Mouse (Mus musculus): ENCODE results near the gene Nr2f2.

Gene Nr2f2

DNA sequence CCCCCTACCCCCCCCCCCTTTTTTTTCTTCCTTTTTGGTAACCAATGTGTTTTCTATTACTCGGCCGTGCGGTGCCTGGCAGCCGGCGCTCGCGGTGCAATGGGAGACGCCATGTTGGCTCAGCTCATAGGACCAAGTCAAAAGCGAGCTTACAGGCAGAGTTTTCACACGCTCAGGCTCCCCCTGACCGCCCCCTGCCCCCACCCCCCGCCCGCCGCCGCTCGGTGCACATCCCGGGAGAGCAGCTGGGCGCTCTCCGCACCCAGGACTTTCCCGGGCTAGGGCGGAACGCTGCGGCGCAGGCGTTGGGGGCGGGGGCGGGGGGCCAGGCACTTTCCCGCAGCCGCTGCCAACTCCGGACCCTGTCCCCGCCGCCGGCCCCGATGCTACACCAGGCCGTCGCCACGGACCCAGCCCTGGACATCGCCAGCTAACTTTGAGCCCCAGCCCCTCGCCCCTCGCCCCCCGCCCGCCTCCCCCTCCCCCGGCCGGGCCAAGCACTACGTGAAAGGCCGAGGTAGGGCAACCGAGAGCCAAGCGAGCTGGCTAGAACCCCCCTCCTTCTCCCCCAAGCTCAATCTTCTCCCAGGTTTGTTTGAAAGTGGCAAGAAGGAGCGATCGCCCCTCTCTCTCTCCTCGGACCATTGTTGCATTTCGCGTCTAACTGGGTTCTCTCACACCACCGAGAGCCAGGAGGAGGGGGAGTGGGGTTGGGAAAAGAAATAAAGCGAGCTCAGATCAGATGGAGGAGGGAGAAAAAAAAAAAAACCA lies 15.6 kb downstream of the Nr2f2 start:
- DNase-seq (ENCODE audit: low read depth, low spot score) = no peak

DNA sequence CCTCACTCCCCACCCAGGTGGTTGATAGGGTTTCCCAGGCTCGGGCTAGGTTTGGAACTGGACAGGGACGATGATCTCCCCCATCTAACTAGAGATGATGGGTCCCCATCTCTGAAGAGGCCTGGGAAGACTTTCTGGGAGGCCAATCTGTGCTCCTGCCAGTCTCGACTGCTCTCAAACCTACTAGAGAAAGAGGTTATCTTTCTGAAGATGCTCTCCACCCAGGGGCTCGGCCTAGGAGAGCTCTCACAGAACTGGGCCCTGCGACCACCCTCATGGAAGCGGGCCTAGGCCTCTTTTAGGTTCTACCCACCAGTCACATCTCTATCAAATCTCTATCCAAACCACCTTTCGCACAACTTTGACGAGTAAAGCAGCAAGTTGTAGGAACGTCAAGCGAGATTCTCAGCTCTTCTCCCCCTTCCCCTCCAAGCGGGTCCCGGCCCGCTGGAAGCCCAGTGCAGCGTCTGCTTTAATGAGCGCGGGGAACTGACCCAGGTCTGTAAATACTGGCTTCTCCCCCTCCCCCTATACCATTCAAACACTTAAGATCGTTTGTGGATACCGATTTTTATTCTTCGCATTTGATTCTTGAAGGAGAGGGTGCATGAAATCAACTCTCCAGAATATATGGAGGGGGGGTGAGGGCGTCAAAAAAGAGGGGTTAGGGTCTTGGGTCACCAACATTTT lies 16.4 kb downstream of the Nr2f2 start:
- DNase-seq (ENCODE audit: low read depth, low spot score) = no peak

DNA sequence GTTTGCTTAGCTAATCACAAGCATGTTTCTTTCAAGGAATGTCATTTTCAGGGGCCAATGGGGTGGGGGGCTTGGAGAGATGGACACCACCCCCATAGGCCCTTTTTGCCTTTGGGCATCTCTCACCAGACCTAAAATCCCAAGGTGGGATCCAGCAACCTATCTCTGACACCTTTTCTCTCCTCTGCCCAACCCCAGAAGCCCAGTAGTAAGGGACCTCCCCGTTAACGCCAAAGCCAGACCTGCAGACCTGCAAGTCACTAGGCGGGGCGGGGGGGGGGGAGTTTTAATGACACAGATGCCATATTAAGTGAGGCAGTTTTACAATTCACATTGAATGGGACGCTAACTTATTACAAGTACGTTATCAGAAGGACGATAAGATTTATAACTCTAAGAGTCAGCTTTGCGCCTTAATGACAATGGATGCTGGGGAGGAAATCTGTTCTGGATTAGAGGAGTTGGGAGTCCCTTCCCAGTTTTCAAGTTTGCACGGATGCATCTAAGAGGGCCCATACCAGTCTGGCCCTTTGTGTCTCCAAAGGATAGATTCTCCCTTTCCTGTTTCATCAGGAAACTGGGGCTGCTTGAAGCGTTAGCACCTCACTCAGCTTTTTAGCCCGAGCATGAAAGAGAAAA lies 17.4 kb downstream of the Nr2f2 start:
- no peak for DNase-seq (ENCODE audit: low read depth, low spot score)

GRCm38 (mm10) chr7:70348064-70348976 lies 18.2 kb downstream of the Nr2f2 start:
- no peak for DNase-seq (ENCODE audit: low read depth, low spot score)

GRCm38 (mm10) chr7:70347618-70347958 lies 18.9 kb downstream of the Nr2f2 start:
- no peak for DNase-seq (ENCODE audit: low read depth, low spot score)

- DNase-seq (ENCODE audit: low read depth, low spot score) = no peak
These were observed 19.5 kb downstream of the Nr2f2 start for GRCm38 (mm10) chr7:70346951-70347617.

- no peak for DNase-seq (ENCODE audit: low read depth, low spot score)
These were observed 20.5 kb downstream of the Nr2f2 start for GRCm38 (mm10) chr7:70346010-70346536.

- no peak for DNase-seq (ENCODE audit: low read depth, low spot score)
These were observed 23.1 kb downstream of the Nr2f2 start for GRCm38 (mm10) chr7:70343426-70343825.

DNA sequence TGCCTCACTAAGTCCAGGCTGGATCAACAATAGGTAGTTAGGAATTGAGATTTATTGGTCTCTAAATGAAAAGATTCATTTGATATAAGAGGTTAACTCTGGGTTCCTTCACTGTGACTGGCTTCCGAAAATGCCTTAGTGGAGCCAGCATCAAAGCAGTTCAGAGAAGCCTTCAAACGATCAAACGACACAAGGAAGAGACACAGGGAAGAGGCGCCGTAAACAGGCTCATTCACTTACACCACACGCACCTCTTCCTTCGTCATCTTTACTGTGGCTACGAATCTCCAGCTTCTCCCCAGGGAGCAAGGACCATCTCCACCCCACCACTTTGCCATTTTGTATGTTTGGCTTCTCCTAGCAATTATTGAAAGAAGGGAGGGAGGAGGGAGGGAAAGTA lies 23.8 kb downstream of the Nr2f2 start:
- no peak for DNase-seq (ENCODE audit: low read depth, low spot score)

DNA sequence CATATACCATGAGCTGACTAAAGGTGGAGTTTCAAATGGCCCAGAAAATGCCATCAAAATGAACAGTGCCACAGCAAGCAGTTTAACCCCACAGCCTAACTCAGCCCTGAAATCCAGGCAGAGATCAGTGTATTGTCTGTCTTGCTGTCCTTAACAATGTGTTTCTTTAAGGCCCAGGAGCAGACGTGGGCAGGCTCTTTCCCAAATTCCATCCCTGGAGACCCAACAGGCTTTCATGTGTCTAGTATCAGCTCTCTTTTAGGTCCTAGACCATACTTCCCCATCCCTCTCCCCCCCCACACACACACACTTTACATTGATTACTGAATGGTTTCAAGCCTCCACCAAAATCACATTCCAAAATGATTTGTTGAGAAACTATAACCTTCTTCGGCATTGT lies 24.5 kb downstream of the Nr2f2 start:
- no peak for DNase-seq (ENCODE audit: low read depth, low spot score)

- DNase-seq (ENCODE audit: low read depth, low spot score) = no peak
These were observed 26.4 kb downstream of the Nr2f2 start for GRCm38 (mm10) chr7:70339998-70340630.

GRCm38 (mm10) chr7:70338265-70338640 lies 28.3 kb downstream of the Nr2f2 start:
- no peak for DNase-seq (ENCODE audit: low read depth, low spot score)

DNA sequence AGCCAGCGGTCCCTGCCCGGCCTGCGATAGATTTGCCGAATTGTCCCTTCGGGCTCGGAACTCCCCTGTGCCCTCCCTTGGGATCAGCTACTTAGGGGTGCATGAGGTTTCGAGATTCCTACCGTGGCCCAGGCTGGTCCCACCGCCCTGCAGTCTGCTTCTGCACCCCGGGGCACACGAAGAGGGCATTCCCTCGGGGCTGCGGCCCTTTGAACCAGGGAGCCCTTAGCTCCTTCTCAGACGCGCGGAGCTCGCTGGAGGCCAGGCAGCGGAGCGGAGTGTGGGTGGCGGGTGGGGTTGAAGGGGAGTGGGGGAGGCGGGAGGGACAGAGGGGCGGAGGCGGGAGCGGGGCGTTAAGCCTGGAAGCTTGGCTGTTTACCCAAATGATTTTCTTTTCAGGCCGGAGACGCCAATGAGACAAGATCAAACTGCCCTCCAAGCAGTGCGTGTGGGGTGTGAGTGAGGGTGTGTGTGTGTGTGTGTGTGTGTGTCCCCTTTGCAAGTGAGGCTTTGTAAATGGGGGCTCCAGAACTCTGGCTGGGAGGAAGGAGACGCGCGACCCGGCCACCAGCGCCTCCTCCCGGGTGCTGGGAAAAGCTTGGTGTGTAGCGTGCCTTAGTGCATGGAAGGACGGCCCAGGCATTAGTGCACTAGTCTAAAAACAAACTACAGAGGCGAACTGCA lies 28.8 kb downstream of the Nr2f2 start:
- no peak for DNase-seq (ENCODE audit: low read depth, low spot score)

DNA sequence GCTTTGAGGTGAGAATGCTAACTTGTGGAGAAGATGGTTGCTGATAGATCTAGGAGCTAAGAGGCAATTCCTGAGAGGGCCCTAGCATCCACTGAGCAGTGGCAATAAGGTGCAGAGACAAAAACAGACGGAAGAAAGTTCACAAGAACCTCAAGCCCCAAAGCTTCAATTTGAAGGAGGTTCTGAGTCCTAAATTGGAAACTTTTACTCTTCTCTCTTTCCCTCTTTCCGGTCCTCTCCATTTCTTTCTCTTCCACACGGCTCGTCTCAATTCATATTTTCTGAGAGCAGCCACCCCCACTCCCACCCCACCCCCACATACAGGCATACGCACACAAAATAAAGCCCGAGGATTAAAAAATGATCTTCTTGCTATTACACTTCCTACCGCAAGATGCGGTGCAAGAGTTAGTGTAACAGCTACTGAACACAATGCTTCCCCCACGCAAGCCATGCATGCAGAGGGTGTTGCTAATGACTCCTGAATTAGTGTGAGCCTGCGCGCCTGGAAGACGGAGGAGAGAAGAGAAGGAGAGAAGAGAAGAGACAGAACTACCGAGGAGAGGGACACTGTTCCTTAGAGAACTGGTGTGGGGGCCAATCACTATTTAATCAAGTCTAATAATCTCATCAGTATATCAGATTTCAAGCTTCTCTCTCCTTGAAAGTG lies 29.8 kb downstream of the Nr2f2 start:
- DNase-seq (ENCODE audit: low read depth, low spot score) = no peak

GRCm38 (mm10) chr7:70336126-70336525 lies 30.4 kb downstream of the Nr2f2 start:
- DNase-seq (ENCODE audit: low read depth, low spot score) = no peak

GRCm38 (mm10) chr7:70335411-70335810 lies 31.1 kb downstream of the Nr2f2 start:
- no peak for DNase-seq (ENCODE audit: low read depth, low spot score)

DNA sequence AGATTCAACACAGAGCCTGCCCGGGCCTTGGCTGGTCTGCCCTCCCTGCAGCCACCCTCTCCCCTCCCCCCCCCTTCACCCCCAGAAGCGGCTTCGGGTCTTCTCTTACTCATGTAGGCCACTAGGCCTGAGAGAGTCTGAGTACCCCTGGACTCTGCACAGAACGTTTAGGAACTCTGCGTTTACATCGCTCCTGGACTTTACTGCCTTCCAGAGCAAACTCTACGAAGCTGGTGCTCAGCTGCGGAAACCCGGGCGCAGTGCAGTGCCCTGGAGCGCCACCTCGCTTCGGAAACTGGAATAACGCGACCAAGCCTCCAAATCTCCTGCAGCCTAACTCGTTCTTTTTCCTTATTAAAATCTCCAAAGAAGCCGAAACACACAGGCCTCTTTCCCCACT lies 31.7 kb downstream of the Nr2f2 start:
- DNase-seq (ENCODE audit: low read depth, low spot score) = no peak

GRCm38 (mm10) chr7:70333851-70334250 lies 32.7 kb downstream of the Nr2f2 start:
- no peak for DNase-seq (ENCODE audit: low read depth, low spot score)

DNA sequence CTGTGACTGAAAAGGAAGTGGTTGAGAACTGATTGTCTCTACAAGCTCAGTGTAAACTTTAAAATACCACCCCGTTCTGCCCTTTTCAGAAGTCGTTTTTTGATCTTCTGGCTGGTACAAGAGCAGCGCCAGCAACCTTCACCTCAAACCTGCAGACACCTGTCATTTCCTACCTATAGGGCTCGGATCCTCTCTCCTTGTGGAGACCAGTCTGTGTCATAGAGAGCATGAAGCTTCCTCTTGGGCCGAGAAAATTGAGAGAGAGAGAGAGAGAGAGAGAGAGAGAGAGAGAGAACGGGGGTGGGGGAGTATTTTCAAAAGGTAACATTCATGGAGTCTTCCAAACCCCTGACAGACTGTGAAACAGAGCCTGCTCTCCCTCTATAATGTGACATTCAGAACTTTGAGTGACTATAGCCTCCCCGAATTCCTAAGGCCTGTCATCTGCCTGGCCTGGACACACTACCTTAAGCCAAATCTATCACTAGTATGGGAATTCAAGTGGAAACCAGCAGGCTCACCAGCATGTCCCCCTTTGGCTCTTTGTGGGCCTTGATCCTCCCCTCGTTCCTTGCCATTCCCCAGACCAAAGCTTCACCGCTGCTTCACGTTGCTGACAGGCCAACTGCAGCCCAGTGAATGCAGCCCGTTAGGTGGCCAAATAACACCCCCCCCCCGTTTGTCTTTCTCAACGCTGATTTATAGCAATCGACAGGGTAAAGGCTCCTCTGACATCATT lies 33.4 kb downstream of the Nr2f2 start:
- no peak for DNase-seq (ENCODE audit: low read depth, low spot score)

Data from CD4-positive helper T cell, adult 2 months (primary cell).